Mouse (Mus musculus) intestine, embryonic 14.5 days (tissue): ENCODE measurements around the gene Gm8653. TPM values are rescaled to one million over a fixed set of nuclear protein-coding genes. Genes with fewer than 3 reads are reported as not detected.
"Not testable (repeated sequence)": the region's sequence is repeated elsewhere in the genome, so short reads cannot be mapped to it uniquely, and the experiment has no call there.

Source experiments
- ATAC-seq: fragments of 200-750 bp; cut with Nextera tagmentation; replicated peaks from 2 replicates; pipeline ENCODE4 v1.8.0; 2017; ENCODE audit warnings: low read depth, moderate number of reproducible peaks, moderate TSS enrichment, moderate library complexity; ENCODE audit not compliant: low FRiP score, low TSS enrichment
- DNase-seq: peaks from one replicate; pipeline ENCODE4 v3.0.0-alpha.2; 2018; ENCODE audit warnings: low spot score
- H3K27ac ChIP-seq: fragments of 300-500 bp; sonication (generic); 2 replicates; pipeline ENCODE4 v1.5.1; 2014; ENCODE audit warnings: low read depth, mild to moderate bottlenecking, control low read depth
- H3K27me3 ChIP-seq: fragments of 300-500 bp; sonication (generic); replicated peaks from 2 replicates; pipeline ENCODE4 v1.6.1; 2014; ENCODE audit warnings: low read length, control low read depth; ENCODE audit not compliant: control insufficient read depth, insufficient read depth
- H3K36me3 ChIP-seq: fragments of 300-500 bp; sonication (generic); 2 replicates; pipeline ENCODE4 v1.6.1; 2014; ENCODE audit warnings: low read length, control low read depth; ENCODE audit not compliant: control insufficient read depth, insufficient read depth
- H3K4me1 ChIP-seq: fragments of 300-500 bp; sonication (generic); replicated peaks from 2 replicates; pipeline ENCODE4 v1.6.1; 2014; ENCODE audit warnings: low read length, control low read depth, mixed read lengths; ENCODE audit not compliant: control insufficient read depth, insufficient read depth
- H3K4me2 ChIP-seq: fragments of 300-500 bp; sonication (generic); 2 replicates; pipeline ENCODE4 v1.6.1; 2014; ENCODE audit warnings: low read length
- H3K4me3 ChIP-seq: fragments of 300-500 bp; sonication (generic); 2 replicates; pipeline ENCODE4 v1.5.1; 2014; ENCODE audit warnings: low read depth, low read length, control low read depth, mixed read lengths
- H3K9ac ChIP-seq: fragments of 300-500 bp; sonication (generic); 2 replicates; pipeline ENCODE4 v1.6.1; 2014; ENCODE audit warnings: mild to moderate bottlenecking, low read length
- H3K9me3 ChIP-seq: fragments of 300-500 bp; sonication (generic); 2 replicates; pipeline ENCODE4 v1.6.1; 2016; ENCODE audit warnings: low read length, control low read depth; ENCODE audit not compliant: control insufficient read depth
- WGBS: fragments of 180-500 bp; shearing (Covaris S2); extraction: QIAGEN DNeasy Blood & Tissue Kit; methylation state at CpG from one replicate; pipeline ENCODE4 v1.1.7; 2014; 5-methylcytosine and 5-hydroxymethylcytosine counted together
- polyA plus RNA-seq: library from polyadenylated mRNA; unstranded; fragments of >200 nt; fragmentation: Nextera tagmentation; extraction: Ambion mirVana; gene quantifications from 2 replicates; pipeline ENCODE4 v1.2.1, GENCODE M21; 2014

Gm8653 gene
- not detected in 2 replicates for polyA plus RNA-seq

GRCm38 (mm10) chr7:22201164-22201563 lies at the start of gene Gm8653:
Gene Gm8653, minus strand, starts transcription at chr7:22201264.
- not testable (repeated sequence) for H3K36me3 ChIP-seq, H3K9me3 ChIP-seq, H3K27ac ChIP-seq, H3K27me3 ChIP-seq, H3K4me3 ChIP-seq, H3K4me2 ChIP-seq, ATAC-seq, H3K4me1 ChIP-seq, H3K9ac ChIP-seq, DNase-seq
- no CpG with 5 or more reads among the region's 2 CpGs for WGBS

DNA sequence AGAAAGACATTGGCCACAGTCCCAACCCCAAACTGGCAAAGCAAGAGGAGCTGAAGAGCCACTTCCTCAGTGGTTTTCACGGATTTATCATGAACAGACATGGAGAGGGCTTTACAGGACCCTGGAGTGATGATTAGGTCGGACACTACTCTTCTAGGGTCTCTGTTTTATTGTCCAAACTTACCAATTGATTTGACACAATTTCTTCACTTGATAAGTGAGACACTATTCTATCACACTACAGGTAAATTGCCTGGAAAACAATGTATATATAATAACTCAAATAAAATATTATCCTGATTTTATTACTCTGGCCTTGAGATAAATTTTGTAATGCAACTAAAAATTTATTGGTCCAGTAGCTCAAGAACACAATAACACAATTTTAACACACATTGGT lies 28.3 kb upstream of the Gm8653 start, which contains the start of gene Gm8453:
Gene Gm8453 (minus strand): TSS at position 101 of the 400 bp plus-strand sequence.
- not testable (repeated sequence) for H3K9me3 ChIP-seq, H3K36me3 ChIP-seq, H3K4me3 ChIP-seq, ATAC-seq, H3K4me1 ChIP-seq, H3K27ac ChIP-seq, DNase-seq, H3K9ac ChIP-seq, H3K4me2 ChIP-seq, H3K27me3 ChIP-seq
- WGBS = 25% methylated on average over 1 of the region's 2 CpGs

DNA sequence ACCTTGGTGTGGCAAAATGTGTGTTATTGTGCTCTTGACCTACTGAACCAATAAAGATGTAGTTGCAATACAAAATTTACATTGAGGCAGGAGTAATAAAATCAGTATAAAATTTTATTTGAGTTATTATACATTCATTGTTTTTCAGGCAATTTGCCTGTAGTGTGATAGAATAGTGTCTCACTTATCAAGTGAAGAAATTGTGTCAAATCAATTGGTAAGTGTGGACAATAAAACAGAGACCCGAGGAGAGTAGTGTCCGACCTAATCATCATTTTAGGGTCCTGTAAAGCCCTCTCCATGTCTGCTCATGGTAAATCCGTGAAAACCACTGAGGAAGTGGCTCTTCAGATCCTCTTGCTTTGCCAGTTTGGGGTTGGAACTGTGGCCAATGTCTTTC lies 12.0 kb downstream of the Gm8653 start, which contains the start of gene Vmn1r143:
Gene Vmn1r143 (plus strand): TSS at position 301 of the 400 bp plus-strand sequence.
- not testable (repeated sequence) for H3K9ac ChIP-seq, ATAC-seq, H3K4me2 ChIP-seq, H3K27ac ChIP-seq, DNase-seq, H3K4me1 ChIP-seq, H3K27me3 ChIP-seq, H3K4me3 ChIP-seq, H3K9me3 ChIP-seq, H3K36me3 ChIP-seq
- WGBS = no CpG with 5 or more reads among the region's 3 CpGs

DNA sequence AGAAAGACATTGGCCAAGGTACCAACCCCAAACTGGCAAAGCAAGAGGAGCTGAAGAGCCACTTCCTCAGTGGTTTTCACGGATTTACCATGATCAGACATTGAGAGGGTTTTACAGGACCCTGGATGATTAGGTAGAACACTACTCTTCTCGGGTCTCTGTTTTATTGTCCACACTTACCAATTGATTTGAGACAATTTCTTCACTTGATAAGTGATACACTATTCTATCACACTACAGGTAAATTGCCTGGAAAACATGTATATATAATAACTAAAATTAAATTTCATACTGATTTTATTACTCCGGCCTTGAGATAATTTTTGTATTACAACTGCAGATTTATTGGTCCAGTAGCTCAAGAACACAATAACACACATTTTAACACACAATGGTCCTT lies 37.1 kb downstream of the Gm8653 start, which contains the start of gene Vmn1r142:
Gene Vmn1r142 (minus strand): TSS at position 101 of the 400 bp plus-strand sequence.
- ATAC-seq = not testable (repeated sequence)
- no CpG with 5 or more reads among the region's 3 CpGs for WGBS

More for the DNA sequence above, 37.1 kb downstream of the Gm8653 start, which contains the start of gene Vmn1r142:
- not testable (repeated sequence) for H3K4me1 ChIP-seq, H3K27ac ChIP-seq, H3K27me3 ChIP-seq, H3K9me3 ChIP-seq, H3K36me3 ChIP-seq, H3K4me3 ChIP-seq, H3K4me2 ChIP-seq, DNase-seq, H3K9ac ChIP-seq

Other genes with a start within 250 kb of the Gm8653 start
- not detected in 2 replicates for gene Vmn1r137, start 206.7 kb downstream of the Gm8653 start, polyA plus RNA-seq
- not detected in 2 replicates for gene Vmn1r138, start 172.4 kb downstream of the Gm8653 start, polyA plus RNA-seq
- not detected in 2 replicates for gene Gm6176, start 145.0 kb downstream of the Gm8653 start, polyA plus RNA-seq
- gene Vmn1r139, start 132.2 kb downstream of the Gm8653 start, polyA plus RNA-seq = not detected in 2 replicates
- gene Gm16451, start 83.0 kb downstream of the Gm8653 start, polyA plus RNA-seq = not detected in 2 replicates
- not detected in 2 replicates for gene Gm10666, start 66.5 kb downstream of the Gm8653 start, polyA plus RNA-seq
- gene Vmn1r142, start 37.2 kb downstream of the Gm8653 start, polyA plus RNA-seq = not detected in 2 replicates
- not detected in 2 replicates for gene Vmn1r143, start 11.9 kb downstream of the Gm8653 start, polyA plus RNA-seq
- not detected in 2 replicates for gene Gm8453, start 28.2 kb upstream of the Gm8653 start, polyA plus RNA-seq
- gene Gm4187, start 128.5 kb upstream of the Gm8653 start, polyA plus RNA-seq = not detected in 2 replicates
- not detected in 2 replicates for gene Gm8660, start 169.8 kb upstream of the Gm8653 start, polyA plus RNA-seq
- not detected in 2 replicates for gene Vmn1r148, start 212.3 kb upstream of the Gm8653 start, polyA plus RNA-seq
- not detected in 2 replicates for gene Vmn1r149, start 237.0 kb upstream of the Gm8653 start, polyA plus RNA-seq